ENCODE assay signal across 8 mouse cellular contexts in the genomic region with DNA sequence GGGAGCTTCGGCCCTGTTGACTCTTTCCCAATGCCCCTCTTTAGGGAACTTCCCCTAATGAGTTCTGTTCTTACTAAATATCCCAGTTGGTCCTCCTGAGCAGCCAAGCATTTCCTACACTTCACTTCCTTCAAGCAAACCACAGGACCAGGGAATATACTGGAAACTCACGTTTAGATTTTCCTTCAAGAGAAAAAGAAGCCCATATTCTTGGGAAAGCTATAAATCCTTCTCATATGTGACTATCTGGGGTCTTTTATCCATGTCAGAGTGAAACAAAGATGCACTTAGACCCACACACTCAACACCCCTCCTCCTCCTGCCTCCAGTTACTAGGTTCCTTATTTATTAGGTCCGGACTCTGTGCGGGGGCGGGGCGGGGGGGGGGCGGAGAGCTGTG. TPM values are rescaled to one million over a fixed set of nuclear protein-coding genes. Genes with fewer than 3 reads are reported as not detected.
DNase-seq lines count a peak whose midpoint lies in the region; ATAC-seq and TF ChIP-seq lines count a peak whose summit lies in the region.

No protein-coding gene starts in this region.

- peak overlapping the region; percentile 72 for H3K9ac ChIP-seq in forebrain, postnatal 0 days
- no peak overlapping the region for H3K9ac ChIP-seq in liver, embryonic 14.5 days (replicated peaks)

- H3K4me2 ChIP-seq in forebrain, postnatal 0 days (ENCODE audit: low read depth), result peak overlapping the region; percentile 69
- peak overlapping the region; percentile 32; the same call in 1 of the 2 replicates for H3K4me2 ChIP-seq in liver, embryonic 14.5 days (ENCODE audit: low read depth)

- TF ChIP-seq CTCF in forebrain, postnatal 0 days (IDR thresholded peaks at IDR 0.05; ENCODE audit: low read depth), result no peak
- no peak for TF ChIP-seq CTCF in liver, embryonic 14.5 days (IDR thresholded peaks at IDR 0.05; ENCODE audit: low read depth)

- no peaks in the 10 kb centered on the region for H3K9me3 ChIP-seq in heart, embryonic 10.5 days
- no peaks in the 10 kb centered on the region for H3K9me3 ChIP-seq in forebrain, postnatal 0 days (ENCODE audit: low read length)
- H3K9me3 ChIP-seq in liver, embryonic 14.5 days (ENCODE audit: control insufficient read depth, low read length), result no peaks in the 10 kb centered on the region

- no peaks in the 10 kb centered on the region for H3K4me1 ChIP-seq in heart, embryonic 10.5 days
- H3K4me1 ChIP-seq in forebrain, postnatal 0 days (ENCODE audit: insufficient read depth), result 0 out of 2 replicates have a peak, but pooled peaks cover 3% of the 10 kb centered on the region
- no peaks in the 10 kb centered on the region for H3K4me1 ChIP-seq in liver, embryonic 14.5 days (replicated peaks; ENCODE audit: control insufficient read depth in 2 of 2, insufficient read depth in 2 of 2, low read length in 1 of 2)

- H3K27me3 ChIP-seq in heart, embryonic 10.5 days (ENCODE audit: insufficient read depth, poor library complexity, severe bottlenecking), result peaks cover 3% of the 10 kb centered on the region; the same call in 1 of the 2 replicates
- no peaks in the 10 kb centered on the region for H3K27me3 ChIP-seq in forebrain, postnatal 0 days (ENCODE audit: insufficient read depth, low read length)
- peaks cover 4% of the 10 kb centered on the region for H3K27me3 ChIP-seq in liver, embryonic 14.5 days (ENCODE audit: control insufficient read depth, insufficient read depth, low read length)

- 11% methylated on average over 7 of the region's 7 CpGs for WGBS in heart, embryonic 10.5 days
- 2% methylated on average over 7 of the region's 7 CpGs for WGBS in forebrain, postnatal 0 days
- under 1% methylated on average over 7 of the region's 7 CpGs for WGBS in liver, embryonic 14.5 days (ENCODE audit: insufficient replicate concordance)

- TF ChIP-seq EP300 in liver, embryonic 14.5 days (IDR thresholded peaks at IDR 0.05; ENCODE audit: low read depth), result no peak

- ATAC-seq in forebrain, postnatal 0 days, result no peak
- ATAC-seq in liver, embryonic 14.5 days (ENCODE audit: insufficient read depth), result no peak

- peak overlapping the region; percentile 65 for H3K4me3 ChIP-seq in heart, embryonic 10.5 days
- H3K4me3 ChIP-seq in forebrain, postnatal 0 days (ENCODE audit: low read depth, low read length), result peak overlapping the region; percentile 59
- H3K4me3 ChIP-seq in liver, embryonic 14.5 days (ENCODE audit: insufficient read depth in 1 of 2, low read depth in 2 of 2, low read length in 2 of 2), result no peak overlapping the region

- no peaks in the 10 kb centered on the region for H3K36me3 ChIP-seq in heart, embryonic 10.5 days
- no peaks in the 10 kb centered on the region for H3K36me3 ChIP-seq in forebrain, postnatal 0 days (ENCODE audit: insufficient read depth)
- no peaks in the 10 kb centered on the region for H3K36me3 ChIP-seq in liver, embryonic 14.5 days (replicated peaks; ENCODE audit: control insufficient read depth, insufficient read depth, low read depth)

- no peak overlapping the region for H3K27ac ChIP-seq in heart, embryonic 10.5 days
- H3K27ac ChIP-seq in forebrain, postnatal 0 days (ENCODE audit: low read depth, low read length), result 0 out of 2 replicates have a peak overlapping the region, but pooled peaks have one; percentile 85
- H3K27ac ChIP-seq in liver, embryonic 14.5 days, result no peak overlapping the region

- no peak for DNase-seq in heart, embryonic 10.5 days (ENCODE audit: low spot score)
- DNase-seq in heart, adult 9 months (ENCODE audit: low spot score in 2 of 2), result no peak
- DNase-seq in 3T3-L1 (ENCODE audit: low read depth, low spot score) (peak; percentile 2), adipocyte (ENCODE audit: low spot score) (no peak)
- peak; percentile 44 for DNase-seq in forebrain, postnatal 0 days
- no peak for DNase-seq in liver, embryonic 14.5 days (ENCODE audit: low read depth in 3 of 3, low spot score in 3 of 3)
- no peak for DNase-seq in gastrocnemius, postnatal 10 days
- no peak for DNase-seq in adrenal gland, adult 2 months

RNA-seq across cellular contexts. Expression of a gene that starts 6.5 kb away (rescaled TPM):
- polyA plus RNA-seq in heart, embryonic 10.5 days (2016; fragmentation: Nextera tagmentation; extraction: Ambion mirVana), result 0.91 and 1.3 TPM in 2 replicates
- 98.9 and 102 TPM in 2 replicates for total RNA-seq in forebrain, postnatal 0 days (2014; rRNA removed)
- 17.9 and 30.2 TPM in 2 replicates for polyA plus RNA-seq in forebrain, postnatal 0 days (2015; fragmentation: Nextera tagmentation; extraction: Ambion mirVana)
- polyA plus RNA-seq in liver, embryonic 14.5 days (2012; rRNA removed), result 0.03 and 0.08 TPM in 2 replicates
- polyA plus RNA-seq in liver, embryonic 14.5 days (2014; fragmentation: Nextera tagmentation; extraction: Ambion mirVana), result not detected in 2 replicates
- 1 to 10 TPM; 1.2 to 1.5 TPM for total RNA-seq in gastrocnemius, postnatal 10 days (2021)
- 1 to 10 TPM; 1.6 to 1.8 TPM for total RNA-seq in adrenal gland, adult 2 months (2021)
- 0.34 and 0.47 TPM in 2 replicates for polyA plus RNA-seq in adrenal gland, adult 2 months (2012; rRNA removed)

Comparison
In these comparisons a context has a peak if more than half of its experiments do, and no peak if none do; other contexts are left out.
1. DNase-seq: peak in 3T3-L1 (single experiment) and forebrain, postnatal 0 days (single experiment); none in heart, embryonic 10.5 days (single experiment), heart, adult 9 months (0 of 2), liver, embryonic 14.5 days (0 of 3), adipocyte (single experiment), gastrocnemius, postnatal 10 days (single experiment) and adrenal gland, adult 2 months (single experiment).
2. H3K4me3 ChIP-seq: peak in heart, embryonic 10.5 days (single experiment) and forebrain, postnatal 0 days (single experiment); none in liver, embryonic 14.5 days (0 of 2).